Mouse (Mus musculus): ENCODE data around the gene Olfr15.

Gene Olfr15

GRCm38 (mm10) chr16:3872216-3873047 lies 41.8 kb downstream of the Olfr15 start, which contains the start of gene Naa60:
Naa60 (plus strand) TSS chr16:3872375.
- DNase-seq (ENCODE audit: low spot score in 2 of 2): peak; percentile 79 to 84

DNA sequence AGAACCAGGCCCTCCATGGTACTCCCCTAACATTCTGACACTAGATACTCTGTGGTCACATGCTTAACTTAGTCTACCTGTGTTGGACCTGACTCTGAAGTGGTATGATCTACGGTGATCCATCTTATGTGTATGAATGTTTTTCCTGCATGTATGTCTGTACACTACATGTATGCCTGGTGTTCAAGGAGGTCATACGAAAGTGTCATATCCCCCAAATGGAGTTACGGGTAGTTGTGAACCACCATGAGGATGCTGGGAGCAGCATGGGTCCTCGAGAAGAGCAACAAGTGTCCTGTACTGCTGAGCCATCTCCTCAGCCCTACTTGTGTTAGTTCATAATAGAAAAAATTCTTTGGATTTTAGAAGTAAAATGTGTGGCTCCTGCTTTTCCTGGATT lies 45.7 kb downstream of the Olfr15 start:
- no peak for DNase-seq (ENCODE audit: low spot score in 2 of 2)

- peak; percentile 91 to 93 for DNase-seq (ENCODE audit: low spot score in 2 of 2)
These were observed 53.8 kb downstream of the Olfr15 start, which contains the start of the genes Zfp597 and Gm20695 for GRCm38 (mm10) chr16:3884201-3885064. Zfp597 (minus strand) TSS chr16:3884561. Gm20695 (plus strand) TSS chr16:3884648.

GRCm38 (mm10) chr16:3885065-3885670 lies 54.5 kb downstream of the Olfr15 start:
- DNase-seq (ENCODE audit: low spot score in 2 of 2): no peak

GRCm38 (mm10) chr16:3891621-3892295 lies 61.1 kb downstream of the Olfr15 start:
- no peak for DNase-seq (ENCODE audit: low spot score in 2 of 2)

GRCm38 (mm10) chr16:3893739-3894138 lies 63.1 kb downstream of the Olfr15 start:
- DNase-seq (ENCODE audit: low spot score in 2 of 2): no peak
